Mouse (Mus musculus): ENCODE results near the gene Klk1b11.
"Not testable (repeated sequence)": the region's sequence is repeated elsewhere in the genome, so short reads cannot be mapped to it uniquely, and the experiment has no call there.

Klk1b11 gene

DNA sequence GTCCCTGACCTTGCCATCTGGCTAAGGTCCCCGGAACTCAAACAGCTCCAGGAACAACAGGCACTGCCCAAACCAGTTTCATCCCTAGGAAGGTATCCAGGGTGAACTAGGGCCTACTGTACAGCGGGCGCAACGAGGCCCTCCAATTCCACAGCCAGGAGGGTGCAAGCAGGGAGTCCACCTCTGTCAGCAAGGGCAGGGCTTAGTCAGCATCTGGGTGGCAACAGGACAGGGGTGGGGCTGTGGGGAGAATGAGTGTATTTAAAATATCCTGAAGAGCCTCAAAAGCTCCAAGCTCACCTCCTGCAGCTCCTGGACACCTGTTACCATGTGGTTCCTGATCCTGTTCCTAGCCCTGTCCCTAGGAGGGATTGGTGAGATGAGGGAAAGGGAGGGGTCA, at the start of gene Klk1b11:
Klk1b11 (plus strand) TSS at position 301 of the 400 bp plus-strand sequence.
- DNase-seq (ENCODE audit: low read depth, low spot score) = not testable (repeated sequence)

DNA sequence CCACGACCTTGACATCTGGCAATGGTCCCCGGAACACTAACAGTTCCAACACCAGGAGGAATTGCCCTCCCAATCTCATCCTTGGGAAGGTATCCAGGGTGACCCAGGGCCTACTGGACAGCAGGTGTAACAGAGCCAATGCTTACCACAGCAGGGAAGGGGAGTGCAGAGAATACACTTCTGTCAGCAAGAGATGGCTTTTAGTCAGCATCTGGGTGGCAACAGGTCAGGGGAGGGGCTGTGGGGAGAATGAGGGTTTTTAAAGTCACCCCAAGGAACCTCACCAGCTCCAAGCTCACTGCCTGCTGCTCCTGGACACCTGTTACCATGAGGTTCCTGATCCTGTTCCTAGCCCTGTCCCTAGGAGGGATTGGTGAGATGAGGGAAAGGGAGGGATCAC, 45.3 kb upstream of the Klk1b11 start, which contains the start of gene Klk1b8:
Klk1b8 (plus strand) TSS at position 301 of the 400 bp plus-strand sequence.
- no peak for DNase-seq (ENCODE audit: low read depth, low spot score)

DNA sequence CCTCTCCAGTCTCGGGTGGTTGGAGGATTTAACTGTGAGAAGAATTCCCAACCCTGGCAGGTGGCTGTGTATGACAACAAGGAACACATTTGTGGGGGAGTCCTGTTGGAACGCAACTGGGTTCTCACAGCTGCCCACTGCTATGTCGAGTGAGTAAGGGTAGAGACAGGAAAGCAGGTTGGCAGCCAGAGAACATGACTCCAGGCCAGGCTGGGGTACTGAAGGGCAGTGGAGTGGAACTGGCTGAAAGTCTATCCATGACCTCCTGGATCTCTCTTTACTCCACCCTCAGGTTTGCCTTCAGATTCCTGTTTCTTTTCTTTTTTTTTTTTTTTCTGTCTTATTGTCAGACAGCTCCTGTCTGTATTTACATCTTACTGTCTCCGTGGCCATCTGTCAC, 43.0 kb upstream of the Klk1b11 start:
- no peak for DNase-seq (ENCODE audit: low read depth, low spot score)

DNA sequence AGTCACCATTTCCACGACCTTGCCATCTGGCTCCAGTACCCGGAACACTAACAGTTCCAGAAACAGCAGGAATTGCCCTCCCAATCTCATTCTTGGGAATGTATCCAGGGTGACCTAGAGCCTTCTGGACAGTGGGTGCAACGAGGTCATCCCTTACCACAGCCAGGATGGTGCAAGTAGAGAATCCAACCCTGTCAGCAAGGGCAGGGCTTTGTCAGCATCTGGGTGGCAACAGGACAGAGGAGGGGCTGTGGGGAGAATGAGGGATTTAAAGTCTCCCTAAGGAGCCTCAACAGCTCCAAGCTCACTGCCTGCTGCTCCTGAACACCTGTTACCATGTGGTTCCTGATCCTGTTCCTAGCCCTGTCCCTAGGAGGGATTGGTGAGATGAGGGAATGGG, 29.2 kb upstream of the Klk1b11 start, which contains the start of gene Klk1b1:
Klk1b1 (plus strand) TSS at position 301 of the 400 bp plus-strand sequence.
- no peak for DNase-seq (ENCODE audit: low read depth, low spot score)

DNA sequence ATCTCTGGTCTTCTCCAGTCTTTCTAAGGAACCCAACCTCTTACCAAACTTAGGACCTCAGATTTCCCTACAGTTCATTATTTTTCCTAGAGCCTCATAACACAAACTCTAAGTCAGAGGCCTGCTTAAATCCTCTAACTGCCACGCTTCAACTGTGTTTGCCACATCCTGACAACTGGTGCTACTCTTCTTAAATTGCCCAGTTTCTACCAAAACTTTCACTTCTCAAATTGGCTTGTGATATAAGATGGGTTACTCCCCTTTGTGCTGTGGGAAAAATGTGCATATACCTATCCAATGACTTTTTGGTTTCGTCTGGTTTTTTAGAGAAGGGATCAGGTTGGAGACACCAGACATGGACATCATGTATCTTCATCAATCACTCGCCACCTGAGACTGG, 28.6 kb upstream of the Klk1b11 start:
- DNase-seq (ENCODE audit: low read depth, low spot score) = no peak

DNA sequence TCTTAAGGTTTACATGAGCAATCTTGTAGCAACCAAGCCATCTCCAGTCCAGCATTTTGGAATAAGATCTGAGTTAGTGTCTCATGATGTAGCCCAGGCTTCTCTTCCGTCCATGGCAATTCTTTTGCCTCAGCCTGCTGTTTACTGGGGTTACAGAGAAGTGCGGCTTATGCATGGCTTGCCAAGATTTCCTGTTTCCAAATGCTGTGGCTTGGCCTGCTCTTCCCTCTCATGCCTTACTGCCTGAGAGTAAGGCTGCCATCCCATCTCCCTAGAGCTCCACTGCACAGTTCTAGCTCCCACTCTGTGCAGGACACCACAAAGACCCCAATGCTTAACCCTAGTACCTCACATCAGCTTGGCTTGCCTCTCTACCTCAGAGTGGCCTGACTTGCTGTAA, 28.1 kb upstream of the Klk1b11 start:
- no peak for DNase-seq (ENCODE audit: low read depth, low spot score)

DNA sequence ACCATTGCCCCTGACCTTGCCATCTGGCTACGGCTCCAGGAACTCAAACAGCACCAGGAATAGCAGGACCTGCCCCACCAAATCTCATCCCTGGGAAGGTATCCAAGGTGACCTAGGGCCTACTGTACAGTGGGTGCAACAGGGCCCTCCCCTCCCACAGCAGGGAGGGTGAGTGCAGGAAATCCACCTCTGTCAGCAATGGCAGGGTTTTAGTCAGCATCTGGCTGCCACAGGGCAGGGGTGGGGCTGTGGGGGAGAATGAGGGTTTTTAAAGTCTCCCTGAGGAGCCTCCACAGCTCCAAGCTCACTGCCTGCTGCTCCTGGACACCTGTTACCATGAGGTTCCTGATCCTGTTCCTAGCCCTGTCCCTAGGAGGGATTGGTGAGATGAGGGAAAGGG, 19.9 kb upstream of the Klk1b11 start, which contains the start of gene Klk1b9:
Klk1b9 (plus strand) TSS at position 301 of the 400 bp plus-strand sequence.
- DNase-seq (ENCODE audit: low read depth, low spot score) = not testable (repeated sequence)

DNA sequence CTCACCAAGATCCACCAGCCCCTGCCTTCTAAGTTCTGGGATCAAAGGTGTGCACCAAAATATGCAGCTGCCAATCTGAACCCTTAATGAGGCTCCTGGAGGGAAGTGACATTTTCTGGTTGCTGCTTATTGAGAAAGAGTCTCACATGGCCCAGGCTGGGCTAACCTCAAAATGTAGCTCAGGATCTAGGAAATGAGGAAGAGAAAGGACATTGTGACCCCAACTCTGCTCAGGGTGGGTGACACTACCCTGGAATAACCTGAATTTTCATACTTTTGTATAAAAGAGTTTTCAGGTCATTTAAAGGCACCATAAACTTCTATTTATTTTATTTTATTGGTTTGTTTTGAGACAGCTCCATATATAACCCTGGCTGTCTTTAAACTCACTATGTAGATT, 10.0 kb upstream of the Klk1b11 start:
- DNase-seq (ENCODE audit: low read depth, low spot score) = no peak

DNA sequence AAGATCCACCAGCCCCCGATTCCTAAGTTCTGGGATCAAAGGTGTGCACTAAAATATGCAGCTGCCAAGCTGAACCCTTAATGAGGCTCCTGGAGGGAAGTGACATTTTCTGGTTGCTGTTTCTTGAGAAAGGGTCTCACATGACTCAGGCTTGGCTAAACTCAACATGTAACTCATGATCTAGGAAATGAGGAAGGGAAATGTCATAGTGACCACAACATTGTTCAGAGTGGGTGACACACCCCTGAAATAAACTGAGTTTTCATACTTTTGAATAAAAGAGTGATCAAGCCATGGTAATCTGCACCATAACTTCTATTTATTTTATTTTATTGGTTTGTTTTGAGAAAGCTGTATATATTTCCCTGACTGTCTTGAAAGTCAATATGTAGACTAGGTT, 856 bp upstream of the Klk1b11 start:
- not testable (repeated sequence) for DNase-seq (ENCODE audit: low read depth, low spot score)

DNA sequence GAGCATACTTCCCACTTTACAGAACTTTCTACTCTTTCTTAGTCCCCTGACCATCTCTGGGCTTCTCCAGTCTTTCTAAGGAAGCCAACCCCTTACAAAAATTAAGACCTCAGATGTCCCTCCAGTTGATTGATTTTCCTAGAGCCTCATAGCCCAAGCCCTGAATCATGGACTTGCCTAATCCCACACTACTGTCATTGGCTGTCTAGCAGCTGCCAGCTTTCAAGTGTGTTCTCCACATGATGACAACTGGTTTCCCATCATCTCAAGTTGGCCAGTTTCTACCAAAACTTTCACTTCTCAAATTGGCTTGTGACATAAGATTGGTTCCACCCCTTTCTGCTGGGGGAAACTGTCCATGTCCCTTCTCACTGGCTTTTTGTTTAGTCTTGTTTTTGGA, 9.2 kb downstream of the Klk1b11 start:
- no peak for DNase-seq (ENCODE audit: low read depth, low spot score)

DNA sequence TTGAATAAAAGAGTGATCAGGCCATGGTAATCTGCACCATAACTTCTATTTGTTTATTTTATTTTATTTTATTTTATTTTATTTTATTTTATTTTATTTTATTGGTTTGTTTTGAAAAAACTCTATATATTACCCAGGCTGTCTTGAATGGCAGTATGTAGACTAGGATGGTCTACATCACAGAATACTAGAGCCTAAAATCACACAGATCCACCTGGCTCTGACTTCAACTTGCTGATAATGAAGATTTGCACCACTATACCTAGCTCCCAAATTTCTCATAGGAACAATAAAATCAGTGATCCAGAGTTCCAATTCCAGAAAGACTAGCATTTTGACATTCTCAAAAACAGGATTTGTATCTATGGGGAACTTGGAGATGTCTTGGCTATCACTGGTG, 16.2 kb downstream of the Klk1b11 start, which contains the start of gene Klk1b26:
Klk1b26 (plus strand) TSS at position 301 of the 400 bp plus-strand sequence.
- DNase-seq (ENCODE audit: low read depth, low spot score) = not testable (repeated sequence)

DNA sequence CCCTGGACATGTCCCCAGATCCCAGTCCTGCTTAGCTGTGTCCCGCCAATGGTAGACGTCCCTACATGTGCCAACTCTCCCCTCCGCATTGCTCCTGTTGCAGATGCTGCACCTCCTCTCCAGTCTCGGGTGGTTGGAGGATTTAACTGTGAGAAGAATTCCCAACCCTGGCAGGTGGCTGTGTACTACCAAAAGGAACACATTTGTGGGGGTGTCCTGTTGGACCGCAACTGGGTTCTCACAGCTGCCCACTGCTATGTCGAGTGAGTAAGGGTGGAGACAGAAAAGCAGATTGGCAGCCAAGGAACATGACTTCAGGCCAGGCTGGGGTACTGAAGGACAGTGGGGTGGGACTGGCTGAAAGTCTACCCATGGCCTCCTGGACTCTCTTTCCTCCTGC, 19.0 kb downstream of the Klk1b11 start:
- DNase-seq (ENCODE audit: low read depth, low spot score) = not testable (repeated sequence)

DNA sequence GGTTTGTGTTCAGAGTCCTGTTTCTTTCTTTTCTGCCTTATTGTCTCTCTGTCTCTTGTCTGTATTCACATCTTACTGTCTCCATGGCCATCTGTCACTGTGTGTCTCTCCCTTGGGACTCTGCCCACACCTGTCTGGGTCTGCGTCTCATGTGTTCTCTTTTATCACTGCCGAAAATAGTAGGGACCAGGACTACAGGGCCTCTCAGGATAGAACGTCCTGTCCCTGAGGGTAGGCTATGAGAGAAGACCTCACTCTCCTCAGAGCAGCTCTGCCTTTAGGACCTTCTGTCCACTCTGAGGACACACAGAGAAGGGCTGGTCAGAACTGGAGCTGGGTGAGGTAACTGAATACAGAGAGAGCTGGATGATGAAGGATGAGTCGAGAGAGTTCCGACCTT, 19.4 kb downstream of the Klk1b11 start:
- DNase-seq (ENCODE audit: low read depth, low spot score) = no peak

All from c-Kit-negative CD71-positive TER-119-positive erythroid progenitor cells, embryonic 14.5 days (primary cell).